Mouse (Mus musculus) neural tube, embryonic 11.5 days (tissue): ENCODE measurements around the gene Snx10. TPM values are rescaled to one million over a fixed set of nuclear protein-coding genes. Genes with fewer than 3 reads are reported as not detected.
A peak's percentile ranks its signal among the peaks of the same experiment; 100 is the strongest.

Experiments used
- ATAC-seq: fragments of 200-750 bp; cut with Nextera tagmentation; 2 replicates; pipeline ENCODE4 v1.8.0; 2017; ENCODE audit warnings: moderate number of reproducible peaks, mild to moderate bottlenecking, moderate TSS enrichment, moderate library complexity; ENCODE audit not compliant: insufficient read depth, low FRiP score, low TSS enrichment
- DNase-seq: peaks from one replicate; pipeline ENCODE4 v3.0.0-alpha.2; 2015; ENCODE audit warnings: low spot score
- H3K27ac ChIP-seq: fragments of 300-500 bp; sonication (generic); 2 replicates; pipeline ENCODE4 v1.5.1; 2014; ENCODE audit warnings: low read depth, mild to moderate bottlenecking, low read length
- H3K27me3 ChIP-seq: fragments of 300-500 bp; sonication (generic); 2 replicates; pipeline ENCODE4 v1.6.1; 2014; ENCODE audit warnings: mild to moderate bottlenecking, low read length, mixed read lengths; ENCODE audit not compliant: control insufficient read depth, insufficient read depth
- H3K36me3 ChIP-seq: fragments of 300-500 bp; sonication (generic); 2 replicates; pipeline ENCODE4 v1.6.1; 2014; ENCODE audit warnings: mild to moderate bottlenecking, low read length, moderate library complexity, mixed read lengths; ENCODE audit not compliant: control insufficient read depth, insufficient read depth
- H3K4me1 ChIP-seq: fragments of 300-500 bp; sonication (generic); 2 replicates; pipeline ENCODE4 v1.6.1; 2014; ENCODE audit warnings: low read length, mixed read lengths; ENCODE audit not compliant: control insufficient read depth, insufficient read depth
- H3K4me2 ChIP-seq: fragments of 300-500 bp; sonication (generic); 2 replicates; pipeline ENCODE4 v1.6.1; 2014; ENCODE audit warnings: low read depth, mild to moderate bottlenecking, moderate library complexity
- H3K4me3 ChIP-seq: fragments of 300-500 bp; sonication (generic); 2 replicates; pipeline ENCODE4 v1.5.1; 2014; ENCODE audit warnings: low read depth, low read length
- H3K9ac ChIP-seq: fragments of 300-500 bp; sonication (generic); 2 replicates; pipeline ENCODE4 v1.6.1; 2014; ENCODE audit warnings: mild to moderate bottlenecking, low read length
- H3K9me3 ChIP-seq: fragments of 300-500 bp; sonication (generic); 2 replicates; pipeline ENCODE4 v1.6.1; 2016; ENCODE audit warnings: low read length; ENCODE audit not compliant: control insufficient read depth
- WGBS: fragments of 180-500 bp; shearing (Covaris S2); extraction: QIAGEN DNeasy Blood & Tissue Kit; methylation state at CpG from one replicate; pipeline ENCODE4 v1.1.7; 2014; 5-methylcytosine and 5-hydroxymethylcytosine counted together
- polyA plus RNA-seq: library from polyadenylated mRNA; unstranded; fragments of >200 nt; fragmentation: Nextera tagmentation; extraction: Ambion mirVana; gene quantifications from 2 replicates; pipeline ENCODE4 v1.2.1, GENCODE M21; 2014

Gene Snx10
- polyA plus RNA-seq, 1 experiment from 2014 or later, result 40.0 TPM

DNA sequence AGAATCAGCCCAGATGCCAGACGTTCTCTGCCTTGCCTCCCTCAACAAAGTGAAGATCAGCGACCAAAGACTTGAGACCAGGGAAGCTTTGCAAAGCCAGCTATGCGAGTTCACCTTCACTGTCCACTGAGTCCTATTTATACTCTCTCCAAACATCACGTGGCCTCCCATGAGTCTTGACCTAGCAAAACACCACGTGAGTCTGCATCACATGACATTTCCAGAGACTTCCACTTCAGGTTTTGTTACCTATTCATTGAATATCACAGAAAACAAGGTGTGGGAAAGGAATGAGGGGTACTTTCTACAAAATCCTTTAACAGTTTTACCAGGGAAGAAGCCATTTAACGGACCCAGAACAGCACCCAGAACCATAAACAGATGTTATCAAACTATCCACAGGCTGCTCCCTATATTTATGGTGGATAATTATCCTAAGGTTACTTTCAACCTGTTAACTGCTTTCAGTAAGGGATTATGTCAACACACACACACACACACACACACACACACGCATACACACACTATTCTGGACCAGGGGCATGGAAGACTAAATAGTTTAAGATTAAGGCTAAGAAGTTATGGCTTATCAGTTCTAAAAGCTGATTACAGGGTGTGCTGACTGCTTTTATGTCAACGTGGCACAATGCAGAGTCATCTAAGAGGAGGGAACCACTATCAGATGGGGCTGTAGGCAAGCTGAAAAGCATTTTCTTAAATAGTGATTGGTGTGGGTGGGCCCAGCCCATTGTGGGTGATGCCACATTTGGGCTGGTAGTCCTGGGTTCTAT lies 26.2 kb upstream of the Snx10 start:
- WGBS, result 71% methylated on average over 8 of the region's 8 CpGs
- Histone ChIP-seq H3K9ac (no peak overlapping the region), H3K4me1 (no peaks in the 10 kb centered on the region), H3K4me2 (no peak overlapping the region), H3K4me3 (no peak overlapping the region), H3K9me3 (no peaks in the 10 kb centered on the region), H3K27ac (no peak overlapping the region), H3K36me3 (no peaks in the 10 kb centered on the region), H3K27me3 (no peaks in the 10 kb centered on the region)
- ATAC-seq (no peak), DNase-seq (no peak)

DNA sequence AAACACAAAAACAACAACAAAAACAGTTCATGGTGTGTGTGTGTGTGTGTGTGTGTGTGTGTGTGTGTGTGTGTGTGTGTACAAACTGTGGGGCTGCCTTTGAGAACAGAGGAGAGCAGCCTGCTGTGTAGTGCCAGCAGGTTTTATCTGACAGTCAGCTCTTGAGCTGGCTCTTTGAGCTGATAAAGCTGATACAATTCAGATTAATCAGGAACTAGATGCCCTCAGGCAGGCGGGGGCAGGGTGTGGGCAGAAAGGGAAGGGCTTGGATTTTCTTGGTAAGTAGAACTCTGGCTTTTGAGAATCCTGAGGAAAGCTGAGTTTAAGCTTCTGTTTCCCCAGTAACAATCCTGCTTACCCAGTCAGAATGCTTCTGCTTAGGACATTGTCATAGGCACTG lies 18.0 kb upstream of the Snx10 start:
- H3K9me3 ChIP-seq, result no peaks in the 10 kb centered on the region
- no peaks in the 10 kb centered on the region for H3K4me1 ChIP-seq
- no peaks in the 10 kb centered on the region for H3K36me3 ChIP-seq
- H3K4me2 ChIP-seq, result no peak overlapping the region
- no peak overlapping the region for H3K27ac ChIP-seq
- no peak overlapping the region for H3K4me3 ChIP-seq
- DNase-seq (no peak), ATAC-seq (no peak)
- WGBS, result 72% methylated on average over 1 of the region's 1 CpGs
- no peak overlapping the region for H3K9ac ChIP-seq
- H3K27me3 ChIP-seq, result no peaks in the 10 kb centered on the region

DNA sequence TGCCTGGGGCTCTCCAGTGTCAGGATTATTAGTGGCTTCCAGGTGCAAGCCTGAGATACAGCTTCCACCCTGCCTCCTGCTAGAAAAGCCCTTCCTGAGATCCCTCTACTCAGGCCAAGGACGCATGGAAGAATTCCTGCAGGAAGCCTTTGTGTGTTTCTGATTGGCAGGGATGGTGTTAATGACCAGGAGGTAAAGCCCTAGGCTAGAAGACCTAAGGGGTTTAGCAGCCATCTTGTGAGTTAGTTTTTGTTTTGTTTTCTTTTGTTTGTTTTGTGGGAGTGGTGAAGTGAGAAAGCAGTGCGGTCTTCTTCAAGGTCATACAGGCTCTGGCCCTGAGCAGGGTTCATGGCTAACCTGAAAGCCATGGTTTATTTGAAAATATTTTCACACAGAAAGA lies 16.1 kb upstream of the Snx10 start:
- Histone ChIP-seq H3K9me3 (no peaks in the 10 kb centered on the region), H3K36me3 (no peaks in the 10 kb centered on the region), H3K4me1 (no peaks in the 10 kb centered on the region), H3K9ac (no peak overlapping the region), H3K4me3 (no peak overlapping the region), H3K27me3 (no peaks in the 10 kb centered on the region), H3K27ac (no peak overlapping the region), H3K4me2 (no peak overlapping the region)
- WGBS, result 74% methylated on average over 2 of the region's 2 CpGs
- no peak for ATAC-seq
- no peak for DNase-seq

DNA sequence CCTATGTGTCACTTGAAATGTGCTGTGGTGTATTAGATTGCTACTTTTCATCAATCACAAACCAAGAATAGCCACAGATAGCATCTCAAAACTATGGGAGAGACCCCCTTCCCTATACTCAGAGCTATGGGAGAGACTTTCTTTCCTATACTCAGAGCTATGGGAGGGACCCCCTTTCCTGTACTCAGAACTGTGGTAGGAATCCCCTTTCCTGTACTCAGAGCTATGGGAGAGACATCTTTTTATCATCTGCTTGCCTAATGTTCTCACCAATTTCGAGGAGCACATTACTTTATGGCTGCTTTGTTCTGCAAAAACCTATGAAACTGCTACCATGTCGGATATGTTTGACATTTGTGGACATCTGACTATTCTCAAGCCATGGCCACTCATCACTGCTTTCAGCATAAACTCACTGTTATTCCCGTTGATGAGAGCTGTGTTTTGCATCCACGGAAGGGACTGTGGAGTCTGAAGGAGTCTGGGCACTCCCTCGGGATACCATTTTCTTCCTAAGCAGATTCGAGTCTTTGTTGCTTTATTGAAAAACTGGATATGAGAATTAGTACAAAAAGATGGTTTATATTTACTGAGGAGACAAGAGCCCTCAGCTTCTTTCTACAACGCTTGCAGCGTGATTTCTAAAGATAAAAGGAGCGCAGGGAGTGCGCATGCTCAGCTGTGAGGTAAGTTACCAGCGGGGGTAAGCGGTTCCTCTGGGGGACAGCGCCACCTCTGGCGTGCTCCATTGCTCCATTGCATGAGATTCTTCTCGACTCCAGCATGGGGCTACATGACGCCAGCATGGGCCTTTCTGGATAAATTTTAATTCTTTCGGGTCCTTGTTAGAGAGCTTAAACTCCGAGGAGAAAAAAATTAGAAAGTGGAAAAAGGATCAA lies 14.7 kb upstream of the Snx10 start:
- ATAC-seq (no peak), DNase-seq (peak; percentile 85)
- Histone ChIP-seq H3K36me3 (no peaks in the 10 kb centered on the region), H3K4me3 (peak overlapping the region; percentile 14; the same call in 1 of the 2 replicates), H3K27me3 (no peaks in the 10 kb centered on the region), H3K27ac (no peak overlapping the region), H3K9me3 (no peaks in the 10 kb centered on the region), H3K4me2 (peak overlapping the region; percentile 39), H3K9ac (peak overlapping the region; percentile 41), H3K4me1 (no peaks in the 10 kb centered on the region)
- 29% methylated on average over 18 of the region's 18 CpGs for WGBS

DNA sequence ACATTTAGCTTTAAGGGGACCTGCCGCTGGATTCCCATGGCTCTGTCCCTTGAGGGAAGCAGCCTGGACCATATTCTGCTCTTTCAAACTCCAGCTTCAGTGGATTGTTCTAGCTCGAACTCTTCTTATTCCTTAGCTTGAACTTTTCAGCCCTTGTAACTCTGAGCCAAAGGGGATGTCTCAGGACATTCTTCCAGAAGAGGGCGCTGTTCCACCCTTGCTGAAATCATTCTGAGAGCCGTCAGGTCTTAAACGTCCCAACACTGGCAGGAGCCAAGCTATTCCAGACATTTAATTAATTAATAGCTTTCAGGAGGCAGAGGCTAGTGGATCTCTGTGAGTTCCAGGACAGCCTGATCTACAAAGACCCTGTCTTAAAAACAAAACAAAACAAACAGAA lies 13.6 kb upstream of the Snx10 start:
- Histone ChIP-seq H3K4me2 (no peak overlapping the region), H3K9me3 (no peaks in the 10 kb centered on the region), H3K27ac (no peak overlapping the region), H3K9ac (no peak overlapping the region), H3K4me3 (no peak overlapping the region), H3K4me1 (no peaks in the 10 kb centered on the region), H3K36me3 (no peaks in the 10 kb centered on the region), H3K27me3 (no peaks in the 10 kb centered on the region)
- peak; percentile 28 for DNase-seq
- WGBS, result 33% methylated on average over 5 of the region's 5 CpGs
- no peak for ATAC-seq

DNA sequence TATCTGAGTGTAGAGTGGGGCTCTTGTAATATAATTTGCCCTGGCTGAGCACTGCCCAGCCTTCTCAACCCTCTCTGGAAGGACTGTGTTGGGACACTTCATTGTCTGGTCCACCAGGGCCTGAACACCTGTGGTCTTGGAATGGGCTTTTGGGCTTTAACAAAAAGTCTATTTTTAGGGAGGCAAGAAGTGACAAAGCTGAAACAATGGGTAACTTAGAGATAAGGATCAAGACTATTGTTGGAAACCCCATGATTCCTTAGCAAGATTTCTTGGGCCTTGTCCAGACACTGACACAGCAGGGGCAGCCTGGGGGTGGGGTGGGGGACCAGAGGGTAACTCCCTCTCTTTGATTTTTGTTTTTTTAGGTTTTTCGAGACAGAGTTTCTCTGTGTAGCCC lies 12.8 kb upstream of the Snx10 start:
- no peaks in the 10 kb centered on the region for H3K36me3 ChIP-seq
- H3K4me2 ChIP-seq, result no peak overlapping the region
- H3K9me3 ChIP-seq, result no peaks in the 10 kb centered on the region
- no peak for DNase-seq
- H3K9ac ChIP-seq, result no peak overlapping the region
- no peak for ATAC-seq
- 50% methylated on average over 1 of the region's 1 CpGs for WGBS
- no peaks in the 10 kb centered on the region for H3K4me1 ChIP-seq
- H3K27me3 ChIP-seq, result no peaks in the 10 kb centered on the region
- H3K4me3 ChIP-seq, result no peak overlapping the region
- no peak overlapping the region for H3K27ac ChIP-seq

DNA sequence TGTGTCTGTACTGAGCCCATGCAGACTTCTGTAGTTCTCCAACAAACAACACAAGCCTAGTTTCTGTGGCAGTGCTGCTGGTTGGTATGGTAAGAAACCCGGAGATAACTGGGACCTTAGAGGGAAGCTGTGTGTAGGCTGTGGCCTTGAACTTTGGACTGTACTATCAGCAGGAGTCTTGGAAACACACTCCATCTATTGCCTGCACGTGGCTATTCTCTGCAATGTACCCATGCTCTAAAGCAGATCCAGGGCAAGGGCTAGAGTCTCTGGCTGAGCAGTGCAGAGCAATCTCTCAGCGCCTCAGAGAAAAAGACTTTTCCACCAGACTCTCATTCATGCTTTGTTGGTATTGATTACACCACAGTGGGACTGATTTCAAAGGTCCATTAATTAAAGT lies 10.0 kb upstream of the Snx10 start:
- Histone ChIP-seq H3K36me3 (no peaks in the 10 kb centered on the region), H3K4me1 (no peaks in the 10 kb centered on the region), H3K4me3 (no peak overlapping the region), H3K9ac (no peak overlapping the region), H3K27ac (no peak overlapping the region), H3K9me3 (no peaks in the 10 kb centered on the region), H3K4me2 (no peak overlapping the region), H3K27me3 (no peaks in the 10 kb centered on the region)
- DNase-seq, result no peak
- ATAC-seq, result no peak
- 80% methylated on average over 3 of the region's 3 CpGs for WGBS

DNA sequence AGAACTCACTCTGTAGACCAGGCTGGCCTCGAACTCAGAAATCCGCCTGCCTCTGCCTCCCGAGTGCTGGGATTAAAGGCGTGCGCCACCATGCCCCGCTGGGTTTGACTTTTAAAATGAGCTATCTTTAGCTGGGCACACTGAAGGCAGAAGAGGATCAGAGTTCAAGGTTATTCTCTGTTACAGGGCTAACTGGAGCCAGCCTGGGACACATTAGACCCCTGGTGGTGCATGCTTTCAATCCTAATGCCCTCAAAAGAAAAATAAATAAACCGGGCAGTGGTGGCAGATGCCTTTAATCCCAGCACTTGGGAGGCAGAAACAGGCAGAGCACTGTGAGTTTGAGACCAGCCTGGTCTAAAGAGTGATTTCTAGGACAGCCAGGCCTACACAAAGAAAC lies 8.8 kb upstream of the Snx10 start:
- H3K27ac ChIP-seq, result no peak overlapping the region
- H3K36me3 ChIP-seq, result no peaks in the 10 kb centered on the region
- H3K9ac ChIP-seq, result no peak overlapping the region
- DNase-seq (no peak), ATAC-seq (no peak)
- H3K4me1 ChIP-seq, result no peaks in the 10 kb centered on the region
- H3K4me2 ChIP-seq, result no peak overlapping the region
- WGBS, result 92% methylated on average over 7 of the region's 7 CpGs
- H3K4me3 ChIP-seq, result no peak overlapping the region
- H3K27me3 ChIP-seq, result no peaks in the 10 kb centered on the region
- H3K9me3 ChIP-seq, result no peaks in the 10 kb centered on the region
